Mouse (Mus musculus) bone marrow, adult 2 months (tissue): Measurements from ENCODE around the gene Fzd4.

Source experiments
- CTCF ChIP-seq: fragments of 200-500 bp; IDR thresholded peaks from 2 replicates; pipeline ENCODE4 v1.5.1; 2011; ENCODE audit warnings: low read length, control low read depth; ENCODE audit not compliant: control insufficient read depth, insufficient read depth
- POLR2A ChIP-seq: fragments of 200-500 bp; IDR thresholded peaks from 2 replicates; pipeline ENCODE4 v1.6.1; 2011; ENCODE audit warnings: low read depth, mild to moderate bottlenecking, control low read depth, low read length, borderline replicate concordance; ENCODE audit not compliant: control insufficient read depth

GRCm38 (mm10) chr7:89418917-89419679 is 14.9 kb downstream of the Fzd4 start:
- TF ChIP-seq CTCF (no peak), POLR2A (no peak)
